Mouse (Mus musculus): ENCODE measurements around the gene Apba3.

Apba3 gene

DNA sequence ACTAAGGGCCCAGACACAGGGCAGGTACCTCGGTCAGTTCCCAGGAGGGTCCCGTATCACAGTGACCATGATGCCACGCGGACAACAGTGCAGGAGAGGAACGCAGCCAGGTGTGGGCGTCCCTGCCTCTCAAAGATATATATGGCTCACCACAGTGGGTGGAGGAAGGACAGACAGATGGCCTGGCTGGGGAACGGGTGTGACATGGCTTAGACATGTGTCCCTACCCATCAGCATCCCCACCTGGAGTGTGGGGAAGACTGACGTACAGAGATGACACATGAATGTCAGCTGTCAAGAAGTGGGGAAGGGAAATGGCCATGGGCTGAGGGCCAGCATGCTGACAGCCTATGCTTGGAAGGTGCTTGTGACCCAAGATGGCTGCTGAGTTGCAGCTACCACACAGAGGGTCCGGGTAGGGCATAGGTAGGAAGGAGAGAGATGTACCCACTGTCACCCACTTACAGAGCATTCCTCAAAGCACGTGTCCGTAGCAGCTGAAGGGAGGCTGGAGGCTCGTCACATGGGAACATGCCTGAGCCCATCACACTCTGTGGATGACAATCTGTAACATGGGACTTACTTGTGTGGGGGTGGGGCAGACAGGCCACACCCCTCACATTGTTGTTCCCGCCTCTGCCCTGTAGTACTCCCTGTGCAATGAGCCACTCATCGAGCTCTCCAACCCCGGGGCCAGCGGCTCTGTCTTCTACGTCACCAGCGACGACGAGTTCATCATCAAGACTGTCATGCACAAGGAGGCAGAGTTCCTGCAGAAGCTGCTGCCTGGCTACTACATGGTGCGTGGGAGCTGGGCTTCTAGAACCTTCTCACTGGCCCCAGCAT is 40.3 kb downstream of the Apba3 start:
- DNase-seq (ENCODE audit: low spot score in 2 of 2) = no peak

DNA sequence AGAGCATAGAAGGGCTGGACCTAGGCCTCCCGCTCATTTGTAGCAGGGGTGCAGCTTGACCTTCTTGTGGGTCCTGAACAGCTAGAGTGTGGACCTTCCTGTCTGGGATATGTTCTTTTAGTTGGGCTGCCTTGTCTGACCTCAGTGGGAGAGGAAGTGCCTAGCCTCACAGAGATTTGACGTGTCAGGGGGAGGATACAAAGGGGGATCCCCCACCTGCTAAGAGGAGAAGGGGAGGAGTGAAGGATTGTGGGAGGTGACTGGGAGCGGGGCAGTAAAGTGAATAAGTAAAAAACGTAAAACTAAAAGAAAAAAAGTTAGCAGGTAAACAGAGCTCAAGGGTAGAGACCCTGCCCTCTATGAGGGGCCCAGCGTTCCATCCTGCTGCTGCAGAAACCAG is 42.8 kb downstream of the Apba3 start:
- DNase-seq (ENCODE audit: low spot score in 2 of 2) = no peak

DNA sequence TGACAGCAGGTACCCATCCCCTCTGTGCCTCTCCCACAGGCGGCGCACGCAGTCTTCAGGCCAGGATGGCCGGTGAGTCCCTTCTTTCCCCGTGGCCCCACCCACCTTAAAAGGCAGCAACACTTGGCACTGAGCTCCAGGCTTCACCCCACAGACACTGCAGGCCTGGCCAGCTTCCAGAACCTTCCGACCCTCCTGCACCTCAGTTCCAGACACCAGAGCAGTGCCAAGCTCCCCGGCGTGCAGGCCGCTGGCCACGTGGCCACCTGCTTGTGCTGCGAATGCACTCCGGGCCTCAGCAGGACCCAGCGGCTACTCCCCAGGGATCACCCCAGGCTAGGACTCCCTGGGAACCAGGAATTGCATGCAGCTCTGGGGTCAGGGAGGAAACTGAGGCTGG is 46.8 kb downstream of the Apba3 start:
- DNase-seq (ENCODE audit: low spot score in 2 of 2) = no peak

DNA sequence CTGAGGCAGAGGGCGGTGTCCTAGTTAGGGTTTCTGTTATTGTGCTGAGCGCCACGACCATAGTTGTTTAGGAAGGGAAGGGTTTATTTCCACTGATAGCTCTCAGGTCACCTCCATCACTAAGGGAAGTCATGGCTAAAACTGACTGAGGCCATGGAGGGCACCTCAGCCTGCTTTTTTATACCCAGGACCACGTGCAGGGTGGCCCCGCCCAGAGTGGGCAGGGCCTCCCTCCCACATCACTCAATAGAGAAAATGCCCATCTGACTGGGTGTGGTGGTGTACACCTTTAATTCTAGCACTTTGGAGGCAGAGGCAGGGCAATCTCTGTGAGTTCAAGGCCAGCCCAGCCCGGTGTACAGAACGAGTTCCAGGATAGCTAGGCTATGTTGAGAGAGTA is 47.4 kb downstream of the Apba3 start:
- no peak for DNase-seq (ENCODE audit: low spot score in 2 of 2)

DNA sequence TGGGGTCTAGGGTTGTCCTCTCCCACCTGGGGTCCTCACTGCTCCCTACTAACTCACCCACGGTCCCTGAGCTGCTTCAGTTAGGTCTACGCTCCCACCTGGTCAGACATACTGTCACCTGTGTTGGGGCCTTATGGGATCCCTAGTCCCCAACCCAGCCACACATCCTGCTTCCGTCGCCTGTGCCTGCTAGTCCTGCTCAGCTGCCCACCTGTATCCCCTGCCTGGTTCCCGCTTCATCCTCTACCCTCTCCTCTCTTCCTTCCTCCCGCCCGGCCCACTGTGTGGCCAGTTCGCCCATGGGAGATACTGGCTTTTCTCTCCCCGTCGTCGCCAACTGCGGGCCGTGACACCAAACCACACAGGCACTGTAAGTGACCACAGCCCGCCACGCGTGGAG is 48.8 kb downstream of the Apba3 start:
- DNase-seq (ENCODE audit: low spot score in 2 of 2) = no peak

DNA sequence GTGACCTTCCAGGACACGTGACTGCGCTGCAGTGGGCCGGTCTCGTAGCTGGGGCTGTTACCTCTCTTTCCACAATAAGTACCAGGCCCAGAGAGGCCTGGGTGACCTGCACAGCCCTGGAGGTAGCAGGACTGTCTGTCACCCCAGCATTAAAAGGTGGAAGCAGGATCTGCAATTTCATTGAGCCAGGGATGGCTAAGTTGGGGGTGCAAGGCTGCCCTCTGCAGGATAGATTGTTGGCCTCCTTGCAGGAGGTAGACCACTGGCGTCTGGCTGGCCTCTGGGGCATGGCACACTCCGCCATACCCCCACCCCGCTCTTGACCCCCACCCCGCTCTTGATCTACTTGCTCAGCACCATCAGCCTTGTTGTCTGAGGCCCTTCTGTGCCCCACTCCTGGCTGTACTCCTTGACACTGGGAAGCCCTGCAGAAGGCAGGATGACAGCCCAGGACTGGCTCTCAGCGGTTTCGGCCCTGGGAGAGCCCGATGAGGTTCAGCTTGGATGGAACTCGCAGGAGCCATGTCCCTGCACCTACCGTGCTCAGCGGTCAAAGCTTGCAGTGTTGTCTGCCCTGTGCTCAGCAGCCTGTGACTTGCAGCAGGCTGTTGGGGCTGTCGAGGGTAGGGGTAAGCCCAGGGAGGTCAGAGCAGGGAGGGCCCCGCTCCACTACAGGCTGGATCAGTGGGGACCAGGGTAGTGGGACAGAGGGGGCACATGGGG is 49.7 kb downstream of the Apba3 start:
- peak in 1 of 2 experiments; percentile 33 for DNase-seq (ENCODE audit: low spot score in 2 of 2)

DNA sequence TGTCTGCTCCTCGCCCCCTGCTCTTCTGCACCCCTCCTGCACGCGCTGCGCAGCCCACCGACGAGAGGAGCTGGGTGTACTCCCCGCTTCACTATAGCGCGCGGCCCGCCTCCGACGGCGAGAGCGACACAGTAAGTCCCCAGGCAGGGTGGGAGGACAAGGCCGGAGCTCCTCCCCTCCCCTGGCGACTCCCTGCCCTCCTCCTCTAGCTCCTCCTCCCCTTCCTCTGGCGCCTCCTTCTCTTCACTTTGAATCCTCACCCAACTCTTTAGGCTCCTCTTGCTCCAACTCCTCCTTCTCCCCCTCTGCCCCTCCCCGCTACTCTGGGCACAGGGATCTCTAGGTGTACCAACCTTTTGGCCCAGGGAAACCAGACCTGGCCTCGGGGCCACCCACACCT is 50.5 kb downstream of the Apba3 start:
- DNase-seq (ENCODE audit: low spot score in 2 of 2) = peak in 1 of 2 experiments; percentile 28

DNA sequence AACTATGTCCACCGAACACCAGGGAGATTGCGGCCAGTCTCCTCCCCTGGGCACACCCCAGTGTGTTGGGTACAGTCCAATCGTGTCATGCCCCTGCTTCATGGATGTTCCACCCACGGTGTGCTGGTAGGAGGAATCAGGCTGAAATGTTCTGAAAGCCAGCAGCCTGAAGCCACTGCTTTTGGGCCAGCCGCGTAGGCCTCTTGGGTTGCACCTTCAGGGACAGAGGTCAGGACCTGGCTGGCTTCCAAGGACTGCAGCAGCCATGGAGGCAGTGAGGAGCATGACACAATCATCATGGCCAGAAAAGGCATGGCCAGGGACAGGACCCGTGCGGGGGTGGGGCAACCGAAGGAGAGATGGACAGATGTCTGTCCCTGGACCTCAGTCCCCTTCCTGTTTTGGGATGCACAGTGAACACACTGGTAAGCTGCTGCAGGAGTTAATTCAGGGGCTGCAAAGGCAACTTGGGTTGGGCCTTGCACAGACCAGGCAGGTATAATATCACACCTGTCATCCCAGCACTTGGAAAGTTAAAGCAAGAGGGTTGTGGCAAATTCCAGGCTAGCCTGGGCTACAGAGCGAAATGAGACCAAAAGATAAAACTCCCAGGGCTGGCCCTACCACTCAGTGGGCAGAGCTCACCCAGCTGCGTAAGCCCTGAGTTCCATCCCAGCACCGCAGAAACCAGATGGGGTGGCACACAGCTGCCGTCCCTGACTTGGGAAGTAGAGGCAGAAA is 52.0 kb downstream of the Apba3 start:
- DNase-seq (ENCODE audit: low spot score in 2 of 2) = no peak

DNA sequence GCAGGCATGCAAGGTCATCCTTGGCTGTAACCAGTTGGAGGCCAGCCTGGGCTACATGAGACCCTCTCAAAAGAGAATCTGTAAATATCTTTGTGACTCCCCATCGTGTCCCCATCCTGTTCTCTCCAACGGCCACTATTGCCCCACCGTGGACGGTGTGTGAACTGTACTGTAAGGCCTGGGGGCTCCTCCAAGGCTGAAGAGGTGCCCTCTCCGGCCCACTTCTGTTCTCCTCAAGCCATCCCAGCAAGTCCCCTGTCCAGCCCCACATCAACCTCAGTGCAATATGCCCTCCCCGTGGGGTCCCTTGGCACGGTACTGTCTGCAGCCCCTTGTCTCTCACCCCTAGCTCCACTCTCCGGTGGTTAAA is 52.6 kb downstream of the Apba3 start:
- DNase-seq (ENCODE audit: low spot score in 2 of 2) = no peak

DNA sequence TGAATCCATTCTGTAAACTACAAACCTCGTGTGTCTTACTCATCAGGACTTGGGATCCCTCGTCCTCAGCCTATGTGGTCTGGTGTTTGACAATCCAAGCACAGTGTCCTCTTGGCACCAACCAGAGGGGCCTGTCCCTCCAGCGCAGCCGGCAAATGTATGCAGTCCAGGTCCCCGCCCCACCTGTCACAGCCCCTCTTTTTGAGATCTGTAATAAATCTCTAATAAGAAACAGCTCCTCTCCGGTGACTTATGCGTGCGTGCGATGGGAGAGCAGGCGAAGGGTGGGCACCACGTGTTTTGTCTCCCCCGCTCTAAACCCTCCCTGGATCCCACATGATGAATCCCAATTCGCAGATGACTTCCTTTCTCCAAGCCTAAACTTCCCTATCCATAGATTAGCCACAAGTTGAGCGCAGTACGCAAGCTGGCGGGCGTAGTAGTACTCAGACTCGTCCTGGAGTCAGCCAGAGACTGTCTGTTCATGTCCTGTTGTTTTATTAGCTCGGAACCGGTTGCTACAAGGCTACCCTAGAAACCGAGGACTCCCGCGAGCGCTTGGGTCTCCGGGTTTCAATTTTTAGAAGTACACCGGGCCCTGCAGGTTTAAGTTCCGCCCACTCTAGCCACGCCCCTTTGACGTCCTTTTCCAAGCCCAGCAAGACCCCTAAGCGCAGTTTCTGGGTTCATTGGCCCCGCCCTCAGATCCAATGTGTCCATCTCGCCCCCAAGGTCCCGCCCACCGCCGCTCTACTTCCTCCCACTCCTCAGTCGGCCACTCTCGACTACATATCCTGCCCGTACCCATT is 53.2 kb downstream of the Apba3 start:
- peak; percentile 29 to 42 for DNase-seq (ENCODE audit: low spot score in 2 of 2)

DNA sequence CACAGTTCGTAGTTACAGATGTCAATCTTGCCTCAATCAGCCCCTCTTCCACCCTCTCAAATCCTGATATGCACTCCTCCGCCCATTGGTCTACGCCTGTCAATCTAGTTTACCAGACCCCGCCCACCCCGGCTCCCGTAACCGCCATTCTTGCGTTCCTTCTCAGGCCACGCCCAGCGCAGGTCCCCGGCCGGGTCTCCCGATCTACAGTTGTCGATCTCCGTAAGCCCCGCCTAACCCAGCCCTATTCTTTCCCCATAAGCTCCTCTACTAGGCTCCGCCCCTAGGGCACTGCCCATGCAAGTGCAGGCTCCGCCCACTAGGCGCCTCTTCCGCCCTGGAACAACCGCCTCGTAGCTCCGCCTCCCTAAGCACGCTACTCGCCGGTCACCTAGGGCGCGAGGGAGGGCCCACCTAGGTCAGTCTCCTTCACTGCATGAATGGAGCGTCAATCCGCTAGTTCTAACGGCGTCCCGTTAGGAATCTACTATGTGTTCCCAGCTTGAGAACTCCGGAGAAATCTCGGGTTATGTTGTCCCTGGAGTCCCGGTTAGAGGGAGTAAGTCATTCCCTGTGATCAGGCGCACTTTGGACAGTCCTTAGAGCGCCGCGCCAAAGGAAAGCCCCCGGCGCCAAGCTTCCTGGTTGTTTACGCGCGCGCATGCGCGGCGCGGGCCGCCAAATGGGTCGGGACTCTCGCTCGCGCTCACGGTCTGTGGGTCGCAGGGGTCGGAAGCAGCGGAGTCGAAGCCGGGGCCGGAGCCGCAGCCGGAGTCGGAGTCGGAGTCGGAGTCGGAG is 54.0 kb downstream of the Apba3 start, which contains the start of gene Cactin:
Gene Cactin, plus strand, starts transcription at position 554 of the 798 bp plus-strand sequence.
- DNase-seq (ENCODE audit: low spot score in 2 of 2) = peak; percentile 100

DNA sequence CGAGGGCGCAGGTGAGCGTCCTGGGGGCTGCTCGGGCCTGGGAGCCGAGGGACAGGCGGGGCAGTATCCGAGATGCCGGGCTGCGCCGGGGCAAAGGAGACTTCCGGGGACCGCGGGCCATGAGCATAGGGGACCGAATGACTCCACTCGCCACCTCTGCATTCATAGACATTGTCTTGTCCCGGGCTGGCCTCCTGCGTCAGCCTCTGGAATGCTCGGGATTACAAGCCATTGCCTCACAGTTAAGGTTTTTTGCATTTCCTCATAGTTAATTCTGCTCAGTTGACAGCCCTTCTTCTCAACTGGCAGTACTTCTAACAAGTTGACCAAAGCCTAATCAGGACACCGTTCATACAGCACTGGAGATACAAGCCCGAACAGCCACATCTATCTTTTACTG is 54.7 kb downstream of the Apba3 start:
- DNase-seq (ENCODE audit: low spot score in 2 of 2) = no peak

DNA sequence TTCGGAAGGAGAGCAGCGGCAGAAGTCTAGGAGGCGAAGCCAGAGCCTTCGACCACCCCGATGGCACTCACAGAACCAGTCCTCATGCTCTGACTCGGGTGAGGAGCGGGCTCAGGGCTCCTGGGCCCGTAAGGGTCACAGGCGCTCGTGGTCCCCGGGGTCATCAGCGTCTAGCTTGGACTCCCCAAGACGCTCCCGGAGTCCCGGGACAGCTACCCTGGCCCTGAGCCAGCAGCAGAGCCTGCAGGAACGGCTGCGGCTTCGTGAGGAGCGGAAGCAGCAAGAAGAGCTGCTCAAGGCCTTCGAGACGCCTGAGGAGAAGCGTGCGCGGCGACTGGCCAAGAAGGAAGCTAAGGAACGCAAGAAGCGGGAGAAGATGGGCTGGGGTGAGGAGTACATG is 55.7 kb downstream of the Apba3 start:
- DNase-seq (ENCODE audit: low spot score in 2 of 2) = no peak
